Mouse (Mus musculus) CD4-positive helper T cell, adult 2 months (primary cell): ENCODE results near the gene Olfr1065.
"Not testable (repeated sequence)": the region's sequence is repeated elsewhere in the genome, so short reads cannot be mapped to it uniquely, and the experiment has no call there.

ENCODE experiments used
- DNase-seq: peaks from one replicate; pipeline ENCODE4 v3.0.0-alpha.2; 2012; ENCODE audit warnings: low read depth, missing footprints, low spot score

Gene Olfr1065

DNA sequence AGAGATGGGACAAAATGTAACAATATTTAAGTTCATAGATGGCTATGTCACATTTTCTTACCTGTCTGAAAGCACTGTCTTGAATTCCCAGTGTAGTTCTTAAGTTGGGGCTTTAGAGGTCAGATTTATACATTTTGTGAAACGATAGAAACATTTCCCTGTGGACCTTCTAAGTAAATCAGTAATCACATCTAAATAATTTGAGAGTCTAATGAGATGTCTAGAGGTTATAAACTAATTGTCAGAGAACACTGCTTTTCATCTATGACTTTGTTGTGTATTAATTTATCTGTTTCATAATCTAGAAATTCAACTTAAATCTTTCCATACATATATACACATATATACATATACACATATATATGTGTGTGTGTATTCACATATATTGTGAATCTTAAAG is at the start of gene Olfr1065:
TSS of gene Olfr1065 (minus strand) at position 101 of the 400 bp plus-strand sequence.
- not testable (repeated sequence) for DNase-seq

DNA sequence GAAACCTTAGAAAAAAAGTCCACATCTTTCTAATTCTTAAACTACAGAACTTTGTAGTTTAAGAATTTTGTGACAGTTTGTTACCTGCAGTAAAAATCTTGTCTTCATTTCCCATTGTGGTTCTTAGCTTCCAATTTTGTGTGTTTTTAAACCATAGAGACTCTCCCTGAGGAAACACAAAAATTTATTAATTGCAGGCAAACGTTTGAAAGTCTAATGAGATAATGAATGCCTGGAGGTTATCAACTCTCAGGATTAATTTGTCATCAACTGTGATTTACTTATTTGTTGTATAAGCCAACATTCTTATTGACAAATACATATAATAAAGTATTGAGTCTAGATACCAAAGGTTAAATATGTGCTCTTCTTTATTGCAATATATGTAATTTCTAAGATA is 36.9 kb upstream of the Olfr1065 start, which contains the start of gene Olfr228:
TSS of gene Olfr228 (minus strand) at position 101 of the 400 bp plus-strand sequence.
- DNase-seq: no peak

DNA sequence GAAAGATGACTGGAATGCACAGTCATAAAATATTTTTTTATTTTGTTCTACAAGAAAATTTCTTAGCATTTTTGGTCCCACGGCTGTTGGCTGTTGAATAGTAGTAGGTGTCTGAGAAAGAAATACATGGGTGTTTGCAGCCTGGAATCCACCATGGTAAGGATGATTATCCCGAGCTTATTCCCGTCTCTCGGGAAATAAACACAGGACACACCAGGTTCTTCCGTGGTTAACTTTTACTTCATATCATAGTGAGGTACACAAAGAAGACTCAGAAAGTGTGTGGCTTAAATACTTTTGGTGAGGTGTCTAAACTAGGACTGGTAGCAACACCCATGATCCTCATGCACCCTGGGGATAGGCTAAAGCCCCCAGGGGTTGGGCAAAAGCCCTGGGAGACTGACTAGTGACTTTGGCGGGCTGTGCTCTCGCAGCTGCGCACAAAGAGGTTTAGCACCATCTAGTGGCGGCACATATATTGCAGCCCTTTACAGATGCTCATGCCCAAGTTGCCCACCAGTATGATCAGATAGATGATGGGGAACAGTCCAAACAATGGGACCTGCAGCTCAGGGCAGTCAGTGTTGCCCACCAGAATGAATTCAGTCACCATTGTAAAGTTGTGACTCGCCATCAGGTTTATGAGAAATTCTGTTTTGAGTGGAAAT is 14.2 kb upstream of the Olfr1065 start:
- DNase-seq: peak; percentile 10

DNA sequence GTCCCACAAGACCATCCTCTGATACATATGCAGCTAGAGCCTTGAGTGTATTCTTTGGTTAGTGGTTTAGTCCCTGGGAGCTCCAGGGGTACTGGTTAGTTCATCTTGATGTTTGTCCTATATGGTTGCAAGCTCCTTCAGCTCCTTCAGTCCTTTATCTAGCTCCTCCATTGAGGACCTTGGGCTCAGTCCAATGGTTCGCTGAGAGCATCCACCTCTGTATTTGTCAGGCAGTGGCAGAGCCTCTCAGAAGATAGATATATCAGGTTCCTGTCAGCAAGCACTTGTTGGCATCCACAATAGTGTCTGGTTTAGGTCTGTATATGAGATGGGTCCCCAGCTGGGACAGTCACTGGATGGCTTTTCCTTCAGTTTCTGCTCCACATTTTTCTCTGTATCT is 10.0 kb upstream of the Olfr1065 start:
- no peak for DNase-seq

DNA sequence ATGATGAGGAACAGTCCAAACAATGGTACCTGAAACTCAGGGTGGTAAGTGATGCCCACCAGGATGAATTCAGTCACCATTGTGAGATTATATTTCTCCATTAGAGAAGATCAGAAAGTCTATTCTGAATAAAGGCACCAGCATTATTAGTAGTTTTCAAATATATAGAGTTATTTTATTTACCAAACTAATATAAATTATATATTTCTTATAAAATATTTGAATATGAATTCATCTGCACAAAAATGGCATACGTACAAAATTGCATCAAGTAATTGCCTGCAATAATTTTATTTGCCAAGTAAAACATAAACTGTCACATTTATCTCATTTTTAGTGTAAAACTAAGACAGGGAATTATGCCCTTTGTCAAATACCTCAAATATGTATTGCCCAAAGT is 5.8 kb upstream of the Olfr1065 start, which contains the start of gene Olfr1066:
TSS of gene Olfr1066 (minus strand) at position 101 of the 400 bp plus-strand sequence.
- no peak for DNase-seq

DNA sequence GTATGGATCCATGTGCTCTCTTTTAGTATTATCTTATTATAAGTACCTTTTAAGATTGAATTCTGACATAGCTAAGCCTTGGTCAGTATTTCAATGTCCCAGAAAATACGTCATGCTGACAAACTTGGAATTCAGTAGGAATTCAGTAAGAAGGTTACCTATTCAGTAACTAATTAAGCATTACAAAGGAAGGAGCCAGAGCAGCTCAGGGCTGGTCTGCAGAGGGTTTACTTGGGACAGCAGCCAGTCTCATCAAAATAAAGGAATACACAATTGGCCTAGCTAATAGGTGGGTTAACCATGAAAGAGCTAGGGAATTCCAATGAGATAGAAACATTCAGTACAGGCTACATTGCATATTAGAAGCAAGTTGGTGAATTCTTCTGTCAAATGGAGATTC is 8.3 kb downstream of the Olfr1065 start:
- not testable (repeated sequence) for DNase-seq

DNA sequence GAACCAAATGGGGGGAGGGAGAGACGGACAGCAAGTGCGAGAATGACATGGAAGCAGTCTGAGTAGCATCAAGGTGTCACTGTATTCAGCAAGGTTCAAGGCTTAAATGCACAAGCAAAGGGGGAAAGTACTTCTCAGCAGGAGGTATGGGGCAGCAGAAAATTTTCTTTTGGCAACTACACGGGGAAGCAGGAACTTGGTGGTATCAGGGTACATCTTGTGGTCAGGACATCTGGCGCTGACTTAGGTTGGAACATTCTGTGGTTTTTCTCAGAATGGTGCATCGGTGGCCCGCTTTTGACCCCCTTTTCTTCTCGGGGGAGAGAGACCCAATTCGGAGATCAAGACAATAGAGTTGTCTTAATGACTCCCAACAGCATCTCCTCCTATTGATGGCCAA is 21.9 kb downstream of the Olfr1065 start:
- not testable (repeated sequence) for DNase-seq

DNA sequence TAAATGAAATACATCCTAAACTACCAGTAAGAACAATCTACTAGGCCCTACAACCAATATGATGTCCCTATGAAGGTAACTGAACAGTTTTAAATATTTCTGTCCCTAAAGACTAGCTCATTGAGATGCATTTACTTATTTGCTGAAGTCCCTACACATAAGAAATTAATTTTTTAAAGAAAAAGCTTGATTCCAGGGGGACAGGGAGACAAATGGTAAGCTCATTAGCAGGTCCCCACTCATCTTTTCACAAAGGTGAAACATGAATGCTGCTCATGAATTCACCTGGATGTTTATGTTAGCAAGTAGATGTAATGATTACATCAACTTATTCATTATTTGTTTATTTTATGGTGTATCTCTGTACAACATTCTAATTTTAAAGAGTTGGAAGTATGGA is 23.7 kb downstream of the Olfr1065 start, which contains the start of gene Olfr1062:
TSS of gene Olfr1062 (minus strand) at position 101 of the 400 bp plus-strand sequence.
- not testable (repeated sequence) for DNase-seq

DNA sequence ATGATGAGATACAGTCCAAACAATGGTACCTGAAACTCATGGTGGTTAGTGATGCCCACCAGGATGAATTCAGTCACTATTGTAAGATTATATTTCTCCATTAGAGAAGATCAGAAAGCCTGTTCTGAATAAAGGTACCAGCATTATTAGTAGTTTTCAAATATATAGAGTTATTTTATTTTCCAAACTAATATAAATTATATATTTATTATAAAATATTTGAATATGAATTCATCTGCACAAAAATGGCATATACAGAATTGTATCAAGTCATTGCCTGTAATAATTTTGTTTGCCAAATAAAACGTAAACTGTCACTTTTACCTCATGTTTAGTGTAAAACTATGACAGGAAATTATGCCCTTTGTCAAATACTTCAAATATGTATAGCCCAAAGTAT is 36.4 kb downstream of the Olfr1065 start, which contains the start of gene Olfr1061:
TSS of gene Olfr1061 (minus strand) at position 101 of the 400 bp plus-strand sequence.
- no peak for DNase-seq

DNA sequence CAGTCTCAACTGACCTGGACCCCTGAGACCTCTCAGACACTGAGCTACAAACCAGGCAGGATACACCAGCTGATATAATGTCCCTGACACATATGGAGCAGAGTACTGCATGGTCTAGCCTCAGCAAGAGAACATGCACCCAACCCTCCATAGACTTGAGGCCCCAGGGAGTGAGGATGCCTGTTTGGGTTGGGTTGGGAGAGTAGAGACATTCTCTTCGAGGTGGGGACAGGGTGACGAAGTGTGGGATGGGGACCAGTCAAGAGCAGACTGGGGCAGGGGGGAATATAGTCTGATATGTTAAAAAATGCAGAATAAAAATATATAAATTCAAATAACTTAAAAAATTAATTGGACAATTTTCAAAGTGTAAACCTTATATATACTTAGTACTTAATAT is 55.3 kb downstream of the Olfr1065 start:
- DNase-seq: no peak
